Mouse (Mus musculus) hindbrain, embryonic 13.5 days (tissue): ENCODE measurements around the gene Zcchc7. TPM values are rescaled to one million over a fixed set of nuclear protein-coding genes. Genes with fewer than 3 reads are reported as not detected.

Experiments
- ATAC-seq: fragments of 200-750 bp; cut with Nextera tagmentation; 2 replicates; pipeline ENCODE4 v1.8.0; 2017; ENCODE audit warnings: moderate TSS enrichment; ENCODE audit not compliant: low FRiP score
- H3K27ac ChIP-seq: fragments of 300-500 bp; sonication (generic); 2 replicates; pipeline ENCODE4 v1.5.1; 2015; ENCODE audit warnings: inconsistent platforms, mild to moderate bottlenecking, moderate library complexity
- H3K27me3 ChIP-seq: fragments of 300-500 bp; sonication (generic); 2 replicates; pipeline ENCODE4 v1.6.1; 2015; ENCODE audit warnings: mild to moderate bottlenecking, inconsistent platforms
- H3K36me3 ChIP-seq: fragments of 300-500 bp; sonication (generic); 2 replicates; pipeline ENCODE4 v1.6.1; 2015; ENCODE audit warnings: mild to moderate bottlenecking, inconsistent platforms
- H3K4me1 ChIP-seq: fragments of 300-500 bp; sonication (generic); replicated peaks from 2 replicates; pipeline ENCODE4 v1.6.1; 2015; ENCODE audit warnings: inconsistent platforms
- H3K4me2 ChIP-seq: fragments of 300-500 bp; sonication (generic); 2 replicates; pipeline ENCODE4 v1.6.1; 2015; ENCODE audit warnings: inconsistent platforms, mild to moderate bottlenecking, moderate library complexity
- H3K4me3 ChIP-seq: fragments of 300-500 bp; sonication (generic); 2 replicates; pipeline ENCODE4 v1.5.1; 2015; ENCODE audit warnings: mild to moderate bottlenecking, inconsistent platforms
- H3K9ac ChIP-seq: fragments of 300-500 bp; sonication (generic); 2 replicates; pipeline ENCODE4 v1.6.1; 2015; ENCODE audit warnings: mild to moderate bottlenecking, inconsistent platforms
- H3K9me3 ChIP-seq: fragments of 300-500 bp; sonication (generic); 2 replicates; pipeline ENCODE4 v1.6.1; 2016; ENCODE audit warnings: inconsistent platforms
- WGBS: fragments of 180-500 bp; shearing (Covaris S2); methylation state at CpG from one replicate; pipeline ENCODE4 v1.1.7; 2015; 5-methylcytosine and 5-hydroxymethylcytosine counted together
- polyA plus RNA-seq: library from polyadenylated mRNA; unstranded; fragments of >200 nt; fragmentation: Nextera tagmentation; extraction: Ambion mirVana; gene quantifications from 2 replicates; pipeline ENCODE4 v1.2.1, GENCODE M21; 2015

Zcchc7 gene
- polyA plus RNA-seq, 1 experiment from 2014 or later, result 40.3 TPM

GRCm38 (mm10) chr4:44948314-44948713 lies 192.6 kb downstream of the Zcchc7 start:
- Histone ChIP-seq H3K27me3 (no peaks in the 10 kb centered on the region), H3K4me3 (no peak overlapping the region), H3K4me2 (no peak overlapping the region), H3K27ac (no peak overlapping the region), H3K9me3 (no peaks in the 10 kb centered on the region), H3K9ac (no peak overlapping the region), H3K4me1 (peaks cover 12% of the 10 kb centered on the region; the same call in 1 of the 2 replicates), H3K36me3 (no peaks in the 10 kb centered on the region)
- 100% methylated on average over 1 of the region's 1 CpGs for WGBS
- ATAC-seq, result no peak

GRCm38 (mm10) chr4:44953041-44953440 lies 197.4 kb downstream of the Zcchc7 start:
- H3K4me3 ChIP-seq, result no peak overlapping the region
- no peaks in the 10 kb centered on the region for H3K27me3 ChIP-seq
- H3K4me1 ChIP-seq, result peaks cover 12% of the 10 kb centered on the region; the same call in 1 of the 2 replicates
- no peak for ATAC-seq
- peak overlapping the region; percentile 35 for H3K9ac ChIP-seq
- 63% methylated on average over 9 of the region's 9 CpGs for WGBS
- no peak overlapping the region for H3K4me2 ChIP-seq
- no peak overlapping the region for H3K27ac ChIP-seq
- no peaks in the 10 kb centered on the region for H3K36me3 ChIP-seq
- no peaks in the 10 kb centered on the region for H3K9me3 ChIP-seq

GRCm38 (mm10) chr4:44958776-44959175 lies 203.1 kb downstream of the Zcchc7 start:
- H3K36me3 ChIP-seq, result no peaks in the 10 kb centered on the region
- H3K4me3 ChIP-seq, result no peak overlapping the region
- H3K27me3 ChIP-seq, result no peaks in the 10 kb centered on the region
- H3K4me1 ChIP-seq, result no peaks in the 10 kb centered on the region
- no peak overlapping the region for H3K9ac ChIP-seq
- WGBS, result 92% methylated on average over 9 of the region's 9 CpGs
- H3K9me3 ChIP-seq, result no peaks in the 10 kb centered on the region
- no peak overlapping the region for H3K4me2 ChIP-seq
- ATAC-seq, result no peak
- H3K27ac ChIP-seq, result no peak overlapping the region

- no peaks in the 10 kb centered on the region for H3K9me3 ChIP-seq
- no peaks in the 10 kb centered on the region for H3K27me3 ChIP-seq
- no peaks in the 10 kb centered on the region for H3K4me1 ChIP-seq
- no peak overlapping the region for H3K27ac ChIP-seq
- no peak overlapping the region for H3K9ac ChIP-seq
- no peak overlapping the region for H3K4me3 ChIP-seq
- H3K4me2 ChIP-seq, result no peak overlapping the region
- no peaks in the 10 kb centered on the region for H3K36me3 ChIP-seq
- ATAC-seq, result no peak
- WGBS, result 92% methylated on average over 13 of the region's 13 CpGs
These were observed 203.5 kb downstream of the Zcchc7 start for GRCm38 (mm10) chr4:44959220-44959619.

- WGBS, result 80% methylated on average over 11 of the region's 11 CpGs
- no peaks in the 10 kb centered on the region for H3K4me1 ChIP-seq
- no peak overlapping the region for H3K27ac ChIP-seq
- no peaks in the 10 kb centered on the region for H3K9me3 ChIP-seq
- no peak overlapping the region for H3K4me2 ChIP-seq
- no peak for ATAC-seq
- no peaks in the 10 kb centered on the region for H3K36me3 ChIP-seq
- H3K9ac ChIP-seq, result no peak overlapping the region
- H3K4me3 ChIP-seq, result no peak overlapping the region
- no peaks in the 10 kb centered on the region for H3K27me3 ChIP-seq
These were observed 207.5 kb downstream of the Zcchc7 start for GRCm38 (mm10) chr4:44963156-44963555.

GRCm38 (mm10) chr4:44965175-44965574 lies 209.5 kb downstream of the Zcchc7 start:
- no peak overlapping the region for H3K9ac ChIP-seq
- no peaks in the 10 kb centered on the region for H3K9me3 ChIP-seq
- no peaks in the 10 kb centered on the region for H3K27me3 ChIP-seq
- H3K36me3 ChIP-seq, result no peaks in the 10 kb centered on the region
- H3K4me3 ChIP-seq, result no peak overlapping the region
- WGBS, result 94% methylated on average over 2 of the region's 2 CpGs
- H3K4me1 ChIP-seq, result peaks cover 5% of the 10 kb centered on the region; the same call in 1 of the 2 replicates
- ATAC-seq, result no peak
- no peak overlapping the region for H3K27ac ChIP-seq
- no peak overlapping the region for H3K4me2 ChIP-seq

GRCm38 (mm10) chr4:44965736-44966135 lies 210.1 kb downstream of the Zcchc7 start:
- ATAC-seq, result no peak
- no peaks in the 10 kb centered on the region for H3K27me3 ChIP-seq
- no peak overlapping the region for H3K9ac ChIP-seq
- H3K4me2 ChIP-seq, result no peak overlapping the region
- H3K9me3 ChIP-seq, result no peaks in the 10 kb centered on the region
- no peak overlapping the region for H3K4me3 ChIP-seq
- H3K27ac ChIP-seq, result no peak overlapping the region
- WGBS, result 88% methylated on average over 3 of the region's 3 CpGs
- no peaks in the 10 kb centered on the region for H3K36me3 ChIP-seq
- H3K4me1 ChIP-seq, result peaks cover 5% of the 10 kb centered on the region; the same call in 1 of the 2 replicates

GRCm38 (mm10) chr4:44967402-44967801 lies 211.7 kb downstream of the Zcchc7 start:
- H3K4me1 ChIP-seq, result peaks cover 5% of the 10 kb centered on the region; the same call in 1 of the 2 replicates
- no peaks in the 10 kb centered on the region for H3K27me3 ChIP-seq
- H3K9me3 ChIP-seq, result no peaks in the 10 kb centered on the region
- H3K36me3 ChIP-seq, result no peaks in the 10 kb centered on the region
- H3K4me3 ChIP-seq, result no peak overlapping the region
- 90% methylated on average over 8 of the region's 8 CpGs for WGBS
- ATAC-seq, result no peak
- H3K27ac ChIP-seq, result no peak overlapping the region
- no peak overlapping the region for H3K9ac ChIP-seq
- H3K4me2 ChIP-seq, result no peak overlapping the region

GRCm38 (mm10) chr4:44970056-44970455 lies 214.4 kb downstream of the Zcchc7 start:
- Histone ChIP-seq H3K9me3 (no peaks in the 10 kb centered on the region), H3K4me2 (no peak overlapping the region), H3K27ac (no peak overlapping the region), H3K36me3 (no peaks in the 10 kb centered on the region), H3K9ac (no peak overlapping the region), H3K27me3 (0 out of 2 replicates have a peak, but pooled peaks cover 3% of the 10 kb centered on the region), H3K4me3 (no peak overlapping the region), H3K4me1 (peaks cover 10% of the 10 kb centered on the region)
- no peak for ATAC-seq
- 97% methylated on average over 7 of the region's 7 CpGs for WGBS

- 21% methylated on average over 10 of the region's 10 CpGs for WGBS
- no peak overlapping the region for H3K27ac ChIP-seq
- H3K9me3 ChIP-seq, result no peaks in the 10 kb centered on the region
These were observed 215.0 kb downstream of the Zcchc7 start for GRCm38 (mm10) chr4:44970612-44971110.

GRCm38 (mm10) chr4:44973450-44973849 lies 217.8 kb downstream of the Zcchc7 start:
- 7% methylated on average over 9 of the region's 9 CpGs for WGBS

More at GRCm38 (mm10) chr4:44970612-44971110, 215.0 kb downstream of the Zcchc7 start:
- Histone ChIP-seq H3K36me3 (no peaks in the 10 kb centered on the region), H3K4me3 (no peak overlapping the region), H3K9ac (no peak overlapping the region), H3K27me3 (0 out of 2 replicates have a peak, but pooled peaks cover 3% of the 10 kb centered on the region), H3K4me1 (peaks cover 10% of the 10 kb centered on the region), H3K4me2 (no peak overlapping the region)
- ATAC-seq, result no peak

GRCm38 (mm10) chr4:44973871-44974270 lies 218.2 kb downstream of the Zcchc7 start:
- Histone ChIP-seq H3K27me3 (0 out of 2 replicates have a peak, but pooled peaks cover 3% of the 10 kb centered on the region), H3K36me3 (no peaks in the 10 kb centered on the region), H3K27ac (no peak overlapping the region), H3K4me1 (peaks cover 6% of the 10 kb centered on the region), H3K9me3 (no peaks in the 10 kb centered on the region), H3K4me3 (0 out of 2 replicates have a peak overlapping the region, but pooled peaks have one; percentile 0), H3K4me2 (peak overlapping the region; percentile 26), H3K9ac (no peak overlapping the region)
- no peak for ATAC-seq
- WGBS, result 60% methylated on average over 14 of the region's 14 CpGs

More at GRCm38 (mm10) chr4:44973450-44973849, 217.8 kb downstream of the Zcchc7 start:
- 0 out of 2 replicates have a peak overlapping the region, but pooled peaks have one; percentile 0 for H3K4me3 ChIP-seq
- ATAC-seq, result no peak
- H3K9me3 ChIP-seq, result no peaks in the 10 kb centered on the region
- no peaks in the 10 kb centered on the region for H3K36me3 ChIP-seq
- no peak overlapping the region for H3K27ac ChIP-seq
- peak overlapping the region; percentile 26 for H3K4me2 ChIP-seq
- H3K4me1 ChIP-seq, result peaks cover 10% of the 10 kb centered on the region
- 0 out of 2 replicates have a peak, but pooled peaks cover 3% of the 10 kb centered on the region for H3K27me3 ChIP-seq
- no peak overlapping the region for H3K9ac ChIP-seq

- 83% methylated on average over 8 of the region's 8 CpGs for WGBS
These were observed 218.7 kb downstream of the Zcchc7 start for GRCm38 (mm10) chr4:44974331-44974730.

More at GRCm38 (mm10) chr4:44974331-44974730, 218.7 kb downstream of the Zcchc7 start:
- Histone ChIP-seq H3K9me3 (no peaks in the 10 kb centered on the region), H3K9ac (no peak overlapping the region), H3K4me1 (peaks cover 6% of the 10 kb centered on the region; the same call in 1 of the 2 replicates), H3K36me3 (no peaks in the 10 kb centered on the region), H3K4me2 (no peak overlapping the region), H3K27me3 (0 out of 2 replicates have a peak, but pooled peaks cover 3% of the 10 kb centered on the region), H3K4me3 (no peak overlapping the region), H3K27ac (no peak overlapping the region)
- ATAC-seq, result no peak
